In the genomic region with DNA sequence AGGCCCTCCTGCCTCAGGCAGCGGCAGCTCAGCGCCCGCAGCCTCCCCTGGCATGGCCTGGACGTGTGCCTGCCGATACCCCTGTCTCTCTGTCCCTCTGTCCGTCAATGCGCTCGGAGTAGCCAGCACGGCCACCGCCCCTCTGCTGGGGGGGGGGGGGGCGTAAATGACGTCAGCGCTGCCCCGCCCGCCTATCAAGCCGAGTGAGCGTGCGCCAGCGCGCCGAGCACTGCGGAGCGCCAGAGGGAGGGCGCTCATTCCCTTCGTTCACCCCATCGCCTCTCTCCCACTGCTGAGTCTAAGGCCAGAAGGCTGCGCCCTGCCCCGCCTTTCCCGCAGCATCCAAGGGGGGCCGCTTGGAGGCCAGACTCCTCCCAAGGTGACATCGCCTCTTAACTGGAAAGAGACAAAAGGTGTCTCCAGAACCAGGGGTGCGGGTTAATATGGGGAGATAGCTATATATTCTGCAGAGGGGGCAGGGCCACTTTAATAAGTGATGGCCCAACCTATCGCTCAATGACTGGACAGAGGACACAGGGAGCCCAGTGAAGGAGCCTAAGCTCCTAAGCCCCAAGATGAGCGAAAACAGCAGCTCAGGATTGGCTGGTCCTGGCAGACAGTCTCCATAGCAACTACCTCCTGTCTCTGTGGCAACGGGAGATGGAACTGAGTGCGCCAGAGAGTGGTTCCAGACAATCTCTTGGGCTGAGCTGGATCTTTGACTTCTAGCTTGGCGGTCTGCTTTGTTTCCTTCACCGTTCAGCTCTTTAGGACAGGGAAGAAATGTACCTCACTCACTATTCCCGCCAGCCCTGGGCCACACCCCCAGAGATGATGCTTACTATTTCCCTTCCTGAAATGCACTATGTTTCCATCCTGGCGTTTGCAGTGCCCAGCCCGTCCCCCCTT, we compare ENCODE assay signal across 7 mouse cellular contexts. TPM values are rescaled to one million over a fixed set of nuclear protein-coding genes. Genes with fewer than 3 reads are reported as not detected.
DNase-seq lines count a peak whose midpoint lies in the region; ATAC-seq and TF ChIP-seq lines count a peak whose summit lies in the region.

A gene (minus strand): TSS at position 563 of the 909 bp plus-strand sequence.

- no peak for TF ChIP-seq POLR2A in CH12.LX (IDR thresholded peaks at IDR 0.05; ENCODE audit: low read depth, low read length)

- no peak for TF ChIP-seq CTCF in CH12.LX (conservative IDR thresholded peaks at IDR 0.05 in 1 of 2, IDR thresholded peaks at IDR 0.05 in 1 of 2; ENCODE audit: low read depth in 2 of 2, low read length in 2 of 2)

- TF ChIP-seq RAD21 in CH12.LX (IDR thresholded peaks at IDR 0.05; ENCODE audit: low read depth, low read length) = no peak

- DNase-seq in CH12.LX (ENCODE audit: extremely low read depth) = no peak
- DNase-seq in NIH3T3 (ENCODE audit: low read depth) = peak; percentile 57
- DNase-seq in ovary, adult 18-20 months (ENCODE audit: low spot score) = no peak

- no peak within 1 kb of the TSS; the same call in 1 of the 2 replicates for H3K4me2 ChIP-seq in CH12.LX (ENCODE audit: insufficient read depth, low read depth, poor library complexity, severe bottlenecking)
- peak within 1 kb of the TSS; percentile 67 for H3K4me2 ChIP-seq in embryonic facial prominence, embryonic 12.5 days (replicated peaks)
- H3K4me2 ChIP-seq in hindbrain, embryonic 16.5 days (ENCODE audit: low read length) = peak within 1 kb of the TSS; percentile 96
- H3K4me2 ChIP-seq in limb, embryonic 12.5 days = peak within 1 kb of the TSS; percentile 77
- peak within 1 kb of the TSS; percentile 98 for H3K4me2 ChIP-seq in neural tube, embryonic 13.5 days

- H3K4me1 ChIP-seq in CH12.LX (ENCODE audit: control insufficient read depth in 1 of 2, insufficient read depth in 2 of 2) = peaks cover 9 to 11% of the 10 kb centered on the region in 2 experiments; a peak in 3 of 4 replicates
- peaks cover 19% of the 10 kb centered on the region for H3K4me1 ChIP-seq in embryonic facial prominence, embryonic 12.5 days
- peaks cover 33% of the 10 kb centered on the region for H3K4me1 ChIP-seq in hindbrain, embryonic 16.5 days (ENCODE audit: control insufficient read depth, insufficient read depth, low read depth, low read length)
- peaks cover 22% of the 10 kb centered on the region; the same call in 1 of the 2 replicates for H3K4me1 ChIP-seq in limb, embryonic 12.5 days (replicated peaks)
- peaks cover 69% of the 10 kb centered on the region for H3K4me1 ChIP-seq in neural tube, embryonic 13.5 days (replicated peaks)

- dilution Hi-C loops in CH12.LX (cut with MboI; ENCODE audit: extremely low pct_ligation_motif_present, extremely low pct_unique_long_range_greater_than_20kb, low sequenced_read_pairs) = no loop called here

- in situ Hi-C loops in CH12.LX (cut with MboI; ENCODE audit: low pct_ligation_motif_present, low pct_unique_long_range_greater_than_20kb, low sequenced_read_pairs) = no loop called here

- no peaks in the 10 kb centered on the region for H3K27me3 ChIP-seq in CH12.LX (replicated peaks)
- peaks cover 39% of the 10 kb centered on the region for H3K27me3 ChIP-seq in embryonic facial prominence, embryonic 12.5 days
- no peaks in the 10 kb centered on the region for H3K27me3 ChIP-seq in hindbrain, embryonic 16.5 days (replicated peaks; ENCODE audit: control insufficient read depth, insufficient read depth, low read length)
- peaks cover 56% of the 10 kb centered on the region for H3K27me3 ChIP-seq in limb, embryonic 12.5 days
- H3K27me3 ChIP-seq in neural tube, embryonic 13.5 days = no peaks in the 10 kb centered on the region

- peaks cover 1 to 19% of the 10 kb centered on the region in 2 experiments for H3K36me3 ChIP-seq in CH12.LX (replicated peaks in 1 of 2; ENCODE audit: control insufficient read depth in 1 of 2, insufficient read depth in 1 of 2, low read length in 1 of 2)
- H3K36me3 ChIP-seq in embryonic facial prominence, embryonic 12.5 days = no peaks in the 10 kb centered on the region
- peaks cover 10% of the 10 kb centered on the region for H3K36me3 ChIP-seq in hindbrain, embryonic 16.5 days (ENCODE audit: control insufficient read depth, insufficient read depth, low read length)
- peaks cover 5% of the 10 kb centered on the region for H3K36me3 ChIP-seq in limb, embryonic 12.5 days
- peaks cover 30% of the 10 kb centered on the region for H3K36me3 ChIP-seq in neural tube, embryonic 13.5 days

- no peak within 1 kb of the TSS for H3K27ac ChIP-seq in CH12.LX (ENCODE audit: insufficient read depth, low read depth)
- 0 out of 2 replicates have a peak within 1 kb of the TSS, but pooled peaks have one; percentile 6 for H3K27ac ChIP-seq in embryonic facial prominence, embryonic 12.5 days
- H3K27ac ChIP-seq in hindbrain, embryonic 16.5 days (ENCODE audit: low read depth, low read length) = peak within 1 kb of the TSS; percentile 99
- no peak within 1 kb of the TSS for H3K27ac ChIP-seq in limb, embryonic 12.5 days
- peak within 1 kb of the TSS; percentile 99 for H3K27ac ChIP-seq in neural tube, embryonic 13.5 days (replicated peaks)

- no peaks in the 10 kb centered on the region for H3K9me3 ChIP-seq in CH12.LX (replicated peaks; ENCODE audit: low read length)
- H3K9me3 ChIP-seq in embryonic facial prominence, embryonic 12.5 days = no peaks in the 10 kb centered on the region
- no peaks in the 10 kb centered on the region for H3K9me3 ChIP-seq in hindbrain, embryonic 16.5 days (ENCODE audit: control insufficient read depth, low read length)
- H3K9me3 ChIP-seq in limb, embryonic 12.5 days = no peaks in the 10 kb centered on the region
- no peaks in the 10 kb centered on the region for H3K9me3 ChIP-seq in neural tube, embryonic 13.5 days

- 8% methylated on average over 36 of the region's 41 CpGs for WGBS in embryonic facial prominence, embryonic 12.5 days
- under 1% methylated on average over 25 of the region's 41 CpGs for WGBS in hindbrain, embryonic 16.5 days
- WGBS in limb, embryonic 12.5 days = 6% methylated on average over 38 of the region's 41 CpGs
- 2% methylated on average over 38 of the region's 41 CpGs for WGBS in neural tube, embryonic 13.5 days

- TF ChIP-seq EP300 in CH12.LX (IDR thresholded peaks at IDR 0.05; ENCODE audit: low read length) = no peak

- H3K9ac ChIP-seq in CH12.LX (ENCODE audit: insufficient read depth, low read depth) = no peak within 1 kb of the TSS
- H3K9ac ChIP-seq in embryonic facial prominence, embryonic 12.5 days = peak within 1 kb of the TSS; percentile 38
- H3K9ac ChIP-seq in hindbrain, embryonic 16.5 days (ENCODE audit: low read depth, low read length) = peak within 1 kb of the TSS; percentile 93
- peak within 1 kb of the TSS; percentile 47 for H3K9ac ChIP-seq in limb, embryonic 12.5 days (replicated peaks)
- H3K9ac ChIP-seq in neural tube, embryonic 13.5 days = peak within 1 kb of the TSS; percentile 90

- no peak within 1 kb of the TSS for H3K4me3 ChIP-seq in CH12.LX (replicated peaks in 1 of 3; ENCODE audit: low read depth in 2 of 3, low read length in 2 of 3, poor library complexity in 1 of 3)
- H3K4me3 ChIP-seq in embryonic facial prominence, embryonic 12.5 days = peak within 1 kb of the TSS; percentile 41
- peak within 1 kb of the TSS; percentile 72 for H3K4me3 ChIP-seq in hindbrain, embryonic 16.5 days (ENCODE audit: low read length)
- H3K4me3 ChIP-seq in limb, embryonic 12.5 days (replicated peaks) = peak within 1 kb of the TSS; percentile 45
- peak within 1 kb of the TSS; percentile 71 for H3K4me3 ChIP-seq in neural tube, embryonic 13.5 days

- no peaks in the 10 kb centered on the region for H3K79me2 ChIP-seq in CH12.LX (replicated peaks; ENCODE audit: control insufficient read depth, extremely low read depth, insufficient read depth, poor library complexity, severe bottlenecking)

- ATAC-seq in embryonic facial prominence, embryonic 12.5 days (ENCODE audit: insufficient number of reproducible peaks, insufficient read depth, low FRiP score, low TSS enrichment) = peak; percentile 50
- peak; percentile 93 for ATAC-seq in hindbrain, embryonic 16.5 days
- peak; percentile 73 for ATAC-seq in limb, embryonic 12.5 days (ENCODE audit: insufficient number of reproducible peaks, insufficient read depth, low FRiP score, low TSS enrichment, low read depth)
- peak; percentile 92 for ATAC-seq in neural tube, embryonic 13.5 days (ENCODE audit: low read depth)

TF ChIP-seq in CH12.LX, 34 proteins besides CTCF, POLR2A, EP300 and RAD21:
- TF ChIP-seq CHD1 (IDR thresholded peaks at IDR 0.05; ENCODE audit: low read depth, low read length) = no peak
- TF ChIP-seq ELF1 (IDR thresholded peaks at IDR 0.05; ENCODE audit: low read depth, low read length) = no peak
- TF ChIP-seq RCOR1 (conservative IDR thresholded peaks at IDR 0.05; ENCODE audit: low read depth, low read length) = no peak
- TF ChIP-seq NRF1 (IDR thresholded peaks at IDR 0.05; ENCODE audit: low read depth, low read length) = peak; percentile 67
- TF ChIP-seq UBTF (IDR thresholded peaks at IDR 0.05; ENCODE audit: low read depth, low read length) = no peak
- no peak for TF ChIP-seq TBP (conservative IDR thresholded peaks at IDR 0.05; ENCODE audit: low read depth, low read length)
- TF ChIP-seq JUN (IDR thresholded peaks at IDR 0.05; ENCODE audit: insufficient read depth, low read depth, low read length) = no peak
- TF ChIP-seq GABPA (IDR thresholded peaks at IDR 0.05; ENCODE audit: insufficient replicate concordance, low read depth, low read length) = no peak
- TF ChIP-seq PAX5 (IDR thresholded peaks at IDR 0.05; ENCODE audit: low read length) = no peak
- TF ChIP-seq SIN3A (IDR thresholded peaks at IDR 0.05; ENCODE audit: low read length) = no peak
- TF ChIP-seq MXI1 (IDR thresholded peaks at IDR 0.05; ENCODE audit: low read depth, low read length) = peak; percentile 54; the same call in 1 of the 2 replicates
- no peak for TF ChIP-seq HCFC1 (IDR thresholded peaks at IDR 0.05; ENCODE audit: low read depth, low read length)

RNA-seq across cellular contexts. Expression of the gene that starts here (rescaled TPM):
- 0.13 TPM in 2 replicates for total RNA-seq in CH12.LX (2012; rRNA removed)
- total RNA-seq in CH12.LX (2014; rRNA removed) = not detected in 2 replicates
- polyA plus RNA-seq in CH12.LX (2012; ENCODE audit: insufficient read length, low read depth) = 0.34 TPM in 1 of 2 replicates, not detected in the other
- polyA plus RNA-seq in embryonic facial prominence, embryonic 12.5 days (2016; fragmentation: Nextera tagmentation; extraction: Ambion mirVana) = 10.0 and 16.6 TPM in 2 replicates
- polyA plus RNA-seq in hindbrain, embryonic 16.5 days (2015; fragmentation: Nextera tagmentation; extraction: Ambion mirVana) = 72.1 and 81.0 TPM in 2 replicates
- 1.5 TPM in 2 replicates for polyA plus RNA-seq in limb, embryonic 12.5 days (2016; fragmentation: Nextera tagmentation; extraction: Ambion mirVana)
- 103 and 110 TPM in 2 replicates for polyA plus RNA-seq in neural tube, embryonic 13.5 days (2015; fragmentation: Nextera tagmentation; extraction: Ambion mirVana)

Comparison
In these comparisons a context has a peak if more than half of its experiments do, and no peak if none do; other contexts are left out.
1. H3K27ac ChIP-seq: peak in embryonic facial prominence, embryonic 12.5 days (single experiment), hindbrain, embryonic 16.5 days (single experiment) and neural tube, embryonic 13.5 days (single experiment); none in CH12.LX (single experiment) and limb, embryonic 12.5 days (single experiment).
2. H3K4me3 ChIP-seq: peak in embryonic facial prominence, embryonic 12.5 days (single experiment), hindbrain, embryonic 16.5 days (single experiment), limb, embryonic 12.5 days (single experiment) and neural tube, embryonic 13.5 days (single experiment); none in CH12.LX (0 of 3).
3. Peak in every context shown above with its lines, with median percentiles within 50 percentile points of each other: ATAC-seq.